Mouse (Mus musculus) adipocyte (in vitro differentiated cells): ENCODE measurements around the gene Prdm15.

Source experiments
- DNase-seq: peaks from one replicate; pipeline ENCODE4 v3.0.0-alpha.2; 2016; ENCODE audit warnings: low spot score

The Prdm15 gene

GRCm38 (mm10) chr16:97819532-97819931 lies 32.1 kb downstream of the Prdm15 start:
- DNase-seq, result no peak

GRCm38 (mm10) chr16:97817414-97817813 lies 34.2 kb downstream of the Prdm15 start:
- DNase-seq, result no peak

- DNase-seq, result peak; percentile 6
Observed at GRCm38 (mm10) chr16:97815269-97815668, 36.4 kb downstream of the Prdm15 start.

DNA sequence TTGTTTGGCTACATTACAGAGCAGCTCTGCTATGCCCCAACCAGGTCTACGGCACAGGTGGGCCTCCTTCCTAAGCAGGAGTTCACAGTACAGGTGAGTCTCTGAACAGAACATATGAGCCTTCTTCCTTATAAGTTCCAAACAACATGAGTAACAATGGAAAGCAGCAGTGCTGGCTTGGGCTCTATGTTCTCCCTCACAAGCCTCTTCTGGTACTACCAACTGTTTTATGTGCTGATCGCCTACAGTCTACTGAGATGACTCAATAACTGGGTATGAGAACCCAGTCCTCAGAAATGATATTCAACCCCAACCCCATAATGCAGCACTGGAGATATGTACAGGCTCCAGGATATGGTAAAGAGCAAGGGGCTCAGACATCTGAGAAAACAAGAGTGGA lies 37.6 kb downstream of the Prdm15 start:
- DNase-seq, result no peak

DNA sequence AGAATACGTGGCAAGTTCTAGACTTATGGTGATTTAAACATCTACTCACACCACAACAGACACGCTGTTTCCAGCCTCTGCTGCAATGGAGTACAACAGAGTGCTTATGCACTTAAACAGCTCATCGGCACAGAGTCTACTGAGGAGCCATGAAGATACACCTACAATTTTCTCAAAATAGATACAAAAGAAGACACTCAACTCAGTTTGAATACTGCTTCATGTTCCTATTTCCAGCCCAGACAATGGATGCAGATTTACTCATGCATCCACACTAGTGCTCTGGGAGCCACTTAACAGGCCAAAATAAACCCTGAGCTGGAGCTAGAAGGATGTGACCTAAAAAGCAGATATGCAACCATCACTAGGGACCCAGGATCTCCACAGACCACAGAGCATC lies 42.8 kb downstream of the Prdm15 start:
- DNase-seq, result no peak

GRCm38 (mm10) chr16:97805646-97806045 lies 46.0 kb downstream of the Prdm15 start:
- DNase-seq, result no peak

- DNase-seq, result peak; percentile 88
Observed at GRCm38 (mm10) chr16:97804680-97805547, 46.7 kb downstream of the Prdm15 start.

- DNase-seq, result no peak
Observed at GRCm38 (mm10) chr16:97797950-97798869, 53.4 kb downstream of the Prdm15 start.

DNA sequence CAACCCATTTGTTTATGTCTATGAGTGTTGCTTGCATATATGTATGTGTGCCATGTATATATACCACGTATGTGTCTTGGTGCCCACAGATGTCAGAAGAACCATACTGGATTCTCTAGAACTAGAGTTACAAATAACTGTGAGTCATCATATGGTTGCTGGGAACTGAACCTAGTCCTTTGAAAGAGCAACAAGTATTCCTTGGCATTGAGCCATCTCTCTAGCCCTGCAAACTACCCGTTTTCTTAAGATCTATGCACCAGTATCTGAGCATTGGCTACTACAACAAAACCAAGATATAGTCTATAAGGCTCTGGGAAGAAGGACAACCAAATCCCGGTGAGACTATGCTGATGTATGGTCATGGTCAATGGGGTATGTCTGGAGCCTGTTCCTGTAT lies 54.4 kb downstream of the Prdm15 start:
- DNase-seq, result no peak

DNA sequence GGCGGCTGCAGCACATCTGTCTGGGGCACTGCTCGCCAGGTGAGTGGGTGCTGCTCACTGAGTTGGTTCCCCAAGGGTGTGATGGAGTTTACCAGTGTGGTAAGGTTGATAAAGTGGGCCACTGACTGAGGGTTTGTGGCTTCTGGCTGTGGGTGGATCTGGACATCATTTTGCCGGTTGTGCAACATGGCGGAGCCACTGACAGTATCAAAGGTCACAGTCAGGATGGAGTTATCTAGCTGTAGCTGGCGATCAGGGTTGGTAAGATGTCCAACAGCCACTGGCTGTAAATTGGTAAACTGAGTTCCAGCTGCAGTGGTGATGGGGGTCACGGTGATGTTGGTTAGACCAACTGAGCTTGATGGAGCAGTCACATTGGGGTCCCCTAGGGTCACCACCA lies 57.4 kb downstream of the Prdm15 start:
- DNase-seq, result no peak

GRCm38 (mm10) chr16:97783057-97783456 lies 68.6 kb downstream of the Prdm15 start:
- DNase-seq, result no peak

DNA sequence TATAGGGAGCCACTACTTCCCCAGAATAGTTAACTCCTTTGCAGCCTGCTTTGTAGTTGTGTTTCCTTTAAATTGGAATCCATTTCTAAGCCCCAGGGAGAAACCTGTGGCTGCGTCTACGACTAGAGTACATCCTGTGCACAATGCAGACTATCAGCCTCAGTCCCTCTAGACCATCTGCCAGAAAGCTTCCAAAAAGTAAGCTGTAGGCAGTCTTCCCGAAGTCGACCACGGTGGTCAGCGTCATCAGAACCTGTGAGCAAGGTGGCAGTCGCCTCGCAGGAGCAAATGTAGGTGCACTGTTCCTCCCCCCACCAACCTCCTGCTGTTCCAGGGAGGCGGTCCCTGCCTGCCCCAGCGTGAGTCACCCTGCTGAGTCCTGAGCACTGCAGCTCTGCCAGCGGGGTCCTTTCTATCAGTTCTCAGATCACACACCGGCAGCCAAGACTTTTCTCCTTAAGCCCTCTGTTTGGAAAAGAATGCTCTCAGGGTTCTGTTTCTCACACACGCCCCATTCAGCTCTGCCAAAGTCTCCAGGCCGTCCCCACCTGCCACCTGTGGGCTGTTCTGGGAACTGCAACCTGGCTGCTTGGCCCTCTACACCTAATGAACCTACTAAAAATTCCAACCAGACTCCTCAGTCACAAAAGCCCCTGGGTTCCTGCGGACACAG lies 73.2 kb downstream of the Prdm15 start:
- DNase-seq, result peak; percentile 89

DNA sequence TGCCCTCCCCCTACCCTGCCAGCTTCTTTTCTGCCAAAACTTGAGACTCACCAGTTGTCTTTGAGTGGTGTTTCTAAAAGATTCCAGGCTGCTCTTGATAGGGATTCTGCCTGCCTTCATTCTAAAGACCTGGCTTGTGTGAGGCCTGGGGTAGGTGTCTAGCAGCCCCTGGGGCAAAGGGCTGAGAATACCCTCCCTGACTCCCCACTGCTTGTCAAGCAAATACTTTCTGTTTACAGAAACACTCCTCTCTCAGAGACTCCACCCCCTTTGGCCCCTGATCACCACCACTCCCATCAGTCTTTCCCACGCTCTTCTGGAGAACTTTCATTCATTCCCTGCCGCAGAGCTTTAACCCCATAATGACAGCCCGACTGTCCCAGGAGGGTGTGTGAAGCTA lies 85.1 kb downstream of the Prdm15 start:
- DNase-seq, result peak; percentile 54

GRCm38 (mm10) chr16:97764626-97765025 lies 87.0 kb downstream of the Prdm15 start:
- DNase-seq, result no peak

- DNase-seq, result no peak
Observed at GRCm38 (mm10) chr16:97763990-97764340, 87.7 kb downstream of the Prdm15 start.

- no peak for DNase-seq
Observed at GRCm38 (mm10) chr16:97763061-97763989, 88.3 kb downstream of the Prdm15 start, which contains the start of gene Ripk4. Gene Ripk4, minus strand, starts transcription at chr16:97763787.

DNA sequence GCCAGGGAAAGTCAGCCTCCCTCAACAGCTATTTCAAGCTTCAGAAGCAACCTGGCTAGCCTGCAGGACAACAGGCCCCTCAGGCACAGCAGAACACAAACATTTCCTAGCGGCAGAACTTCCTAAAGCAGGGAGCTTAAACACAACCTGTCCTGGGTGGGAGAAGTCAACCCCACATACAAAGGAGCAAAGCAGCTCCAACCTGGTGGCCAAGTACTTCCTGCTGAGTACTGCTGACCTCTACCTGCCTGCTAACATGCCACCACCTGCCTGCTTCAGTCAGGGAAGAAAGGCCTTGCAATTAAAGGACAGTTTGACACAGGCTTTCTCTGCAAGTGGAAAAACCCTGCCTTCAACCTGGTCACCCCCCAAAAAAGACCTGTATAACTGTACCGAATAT lies 89.9 kb downstream of the Prdm15 start:
- no peak for DNase-seq

GRCm38 (mm10) chr16:97759681-97760080 lies 92.0 kb downstream of the Prdm15 start:
- DNase-seq, result no peak

- peak; percentile 83 for DNase-seq
Observed at GRCm38 (mm10) chr16:97758288-97758687, 93.4 kb downstream of the Prdm15 start.

GRCm38 (mm10) chr16:97756460-97756859 lies 95.2 kb downstream of the Prdm15 start:
- peak; percentile 62 for DNase-seq

GRCm38 (mm10) chr16:97752316-97752941 lies 99.2 kb downstream of the Prdm15 start:
- no peak for DNase-seq
